8 mouse cellular contexts compared by ENCODE assay signal in the genomic region with DNA sequence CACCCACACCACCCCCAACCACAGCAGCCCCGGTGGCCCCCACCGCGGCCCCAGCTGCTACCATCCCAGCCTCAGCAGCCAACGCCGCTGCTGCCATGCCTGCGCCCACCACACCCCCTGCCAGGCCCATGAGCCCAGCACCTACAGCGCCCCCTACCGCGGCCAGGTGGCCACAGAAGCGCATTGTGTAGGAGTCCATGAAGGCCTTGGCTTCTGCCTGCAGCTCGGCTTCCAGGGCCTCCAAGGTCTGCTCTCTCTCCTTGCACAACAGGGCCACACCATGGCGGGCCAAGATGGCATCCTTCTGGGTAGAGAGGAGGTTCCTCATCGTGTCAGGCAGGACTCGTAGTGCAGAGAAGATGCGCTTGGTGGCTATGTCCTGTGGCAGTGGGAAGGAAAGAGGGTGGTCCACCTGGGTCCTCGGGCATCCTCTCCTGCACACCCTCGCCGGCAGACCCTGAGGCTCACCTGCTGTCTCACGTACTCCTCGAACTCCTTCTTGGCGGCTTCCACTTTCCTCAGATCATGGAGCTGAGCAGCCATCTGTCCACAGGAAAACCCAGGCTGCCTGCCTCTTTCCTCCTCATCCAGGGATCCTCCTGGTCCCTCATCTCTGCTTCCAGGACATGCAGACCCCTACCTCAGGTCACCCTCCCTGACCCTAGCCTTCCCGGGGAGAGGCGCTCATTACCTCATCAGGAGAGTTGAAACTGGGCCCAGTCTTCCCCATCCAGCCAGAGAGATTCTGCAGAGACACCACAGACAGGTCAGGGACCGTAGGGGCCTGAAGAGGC. TPM values are rescaled to one million over a fixed set of nuclear protein-coding genes. Genes with fewer than 3 reads are reported as not detected.
A peak's percentile ranks its signal among the peaks of the same experiment; 100 is the strongest.
DNase-seq lines count a peak whose midpoint lies in the region; ATAC-seq and TF ChIP-seq lines count a peak whose summit lies in the region.

No protein-coding gene starts in this region.

- DNase-seq in kidney, postnatal 10 days, result peak; percentile 18
- DNase-seq in kidney, adult 8-10 months, result no peak
- DNase-seq in ES-E14 (ENCODE audit: low read depth, low spot score) (peak; percentile 48), adipocyte (ENCODE audit: low spot score) (no peak)
- DNase-seq in cerebellum, postnatal 25 days, result peak; percentile 77 to 82
- no peak for DNase-seq in limb, embryonic 14.5 days (ENCODE audit: low spot score)
- DNase-seq in frontal cortex, postnatal 25 days (ENCODE audit: low spot score in 2 of 2), result no peak
- DNase-seq in adrenal gland, adult 18-20 months (ENCODE audit: low spot score in 2 of 2), result no peak

- H3K4me1 ChIP-seq in ES-E14 (ENCODE audit: control insufficient read depth in 2 of 2, insufficient read depth in 2 of 2, low read length in 2 of 2, poor library complexity in 1 of 2), result peaks cover 5 to 17% of the 10 kb centered on the region in 2 experiments; a peak in 2 of 4 replicates
- H3K4me1 ChIP-seq in limb, embryonic 14.5 days (ENCODE audit: control insufficient read depth, insufficient read depth, low read length), result peaks cover 39% of the 10 kb centered on the region

- peak overlapping the region; percentile 6 to 10; a peak in 2 of 4 replicates for H3K4me3 ChIP-seq in ES-E14 (ENCODE audit: insufficient read depth in 1 of 2, low read depth in 1 of 2, low read length in 2 of 2, poor library complexity in 1 of 2, severe bottlenecking in 1 of 2)
- no peak overlapping the region for H3K4me3 ChIP-seq in limb, embryonic 14.5 days (replicated peaks; ENCODE audit: low read length)

- H3K4me2 ChIP-seq in limb, embryonic 14.5 days (replicated peaks; ENCODE audit: low read depth, low read length, severe bottlenecking), result no peak overlapping the region

- H3K9me3 ChIP-seq in ES-E14 (ENCODE audit: control insufficient read depth, insufficient read depth, low read depth, low read length), result no peaks in the 10 kb centered on the region
- H3K9me3 ChIP-seq in limb, embryonic 14.5 days (ENCODE audit: control insufficient read depth, low read length), result no peaks in the 10 kb centered on the region

- no peak for TF ChIP-seq POLR2A in limb, embryonic 14.5 days (IDR thresholded peaks at IDR 0.05; ENCODE audit: borderline replicate concordance, extremely low read depth, insufficient read depth, insufficient read length)

- no peak overlapping the region for H3K9ac ChIP-seq in ES-E14 (ENCODE audit: insufficient read depth, low read depth, low read length, poor library complexity, severe bottlenecking)
- no peak overlapping the region for H3K9ac ChIP-seq in limb, embryonic 14.5 days (ENCODE audit: low read depth, low read length, severe bottlenecking)

- no peaks in the 10 kb centered on the region for H3K27me3 ChIP-seq in limb, embryonic 14.5 days (ENCODE audit: control insufficient read depth, insufficient read depth, low read length)

- H3K27ac ChIP-seq in ES-E14 (ENCODE audit: insufficient read depth, low read depth, low read length, poor library complexity, severe bottlenecking), result no peak overlapping the region
- peak overlapping the region; percentile 22; the same call in 1 of the 2 replicates for H3K27ac ChIP-seq in limb, embryonic 14.5 days (replicated peaks; ENCODE audit: low read depth, low read length)

- in situ Hi-C loops in ES-E14 (cut with MboI; ENCODE audit: low sequenced_read_pairs in 2 of 2, unreplicated experiment in 2 of 2), result no loop called here

- H3K36me3 ChIP-seq in ES-E14 (ENCODE audit: control insufficient read depth, insufficient read depth, low read length, poor library complexity, severe bottlenecking), result no peaks in the 10 kb centered on the region
- H3K36me3 ChIP-seq in limb, embryonic 14.5 days (ENCODE audit: control insufficient read depth, insufficient read depth, low read length), result no peaks in the 10 kb centered on the region

- WGBS in limb, embryonic 14.5 days, result 73% methylated on average over 24 of the region's 24 CpGs

- no peak for ATAC-seq in limb, embryonic 14.5 days (ENCODE audit: low FRiP score, low read depth)

TF ChIP-seq in ES-E14, 5 proteins besides CTCF, POLR2A, EP300 and RAD21:
- TF ChIP-seq HCFC1 (IDR thresholded peaks at IDR 0.05; ENCODE audit: borderline replicate concordance, insufficient read depth, low read length), result no peak
- no peak for TF ChIP-seq ZNF384 (IDR thresholded peaks at IDR 0.05; ENCODE audit: low read depth, low read length)
- TF ChIP-seq ZC3H11A (IDR thresholded peaks at IDR 0.05; ENCODE audit: borderline replicate concordance, low read depth, low read length), result no peak
- TF ChIP-seq MAFK (IDR thresholded peaks at IDR 0.05; ENCODE audit: insufficient read depth, low read depth, low read length), result no peak
- TF ChIP-seq CHD2 (IDR thresholded peaks at IDR 0.05; ENCODE audit: low read depth, low read length), result no peak
TF ChIP-seq in ES-E14: peak in this region for 0.

RNA-seq across cellular contexts. Expression of a gene that starts 4.2 kb away (rescaled TPM):
- 0.58 and 1.2 TPM in 2 replicates for total RNA-seq in ES-E14 (2012; rRNA removed)
- 2.4 and 2.8 TPM in 2 replicates for polyA plus RNA-seq in limb, embryonic 14.5 days (2012; rRNA removed)
- polyA plus RNA-seq in limb, embryonic 14.5 days (2014; fragmentation: Nextera tagmentation; extraction: Ambion mirVana), result 0.21 and 0.26 TPM in 2 replicates
- 1 to 10 TPM; 1.2 to 1.3 TPM for total RNA-seq in adrenal gland, adult 18-20 months (2021)

RNA-seq across cellular contexts. Expression of a gene that starts 35.5 kb away (rescaled TPM):
- 2.5 and 2.9 TPM in 2 replicates for total RNA-seq in ES-E14 (2012; rRNA removed)
- polyA plus RNA-seq in limb, embryonic 14.5 days (2012; rRNA removed), result 749 and 913 TPM in 2 replicates
- 474 and 516 TPM in 2 replicates for polyA plus RNA-seq in limb, embryonic 14.5 days (2014; fragmentation: Nextera tagmentation; extraction: Ambion mirVana)
- total RNA-seq in adrenal gland, adult 18-20 months (2021), result 1 to 10 TPM; 4.8 to 5.6 TPM

RNA-seq across cellular contexts. Expression of a gene that starts 44.5 kb away (rescaled TPM):
- 24.8 and 25.3 TPM in 2 replicates for total RNA-seq in ES-E14 (2012; rRNA removed)
- 98.7 and 133 TPM in 2 replicates for polyA plus RNA-seq in limb, embryonic 14.5 days (2012; rRNA removed)
- 55.9 and 68.9 TPM in 2 replicates for polyA plus RNA-seq in limb, embryonic 14.5 days (2014; fragmentation: Nextera tagmentation; extraction: Ambion mirVana)
- total RNA-seq in adrenal gland, adult 18-20 months (2021), result 10 to 100 TPM; 15.3 to 16.0 TPM

RNA-seq across cellular contexts. Expression of a gene that starts 55.2 kb away (rescaled TPM):
- total RNA-seq in ES-E14 (2012; rRNA removed), result 84.7 and 108 TPM in 2 replicates
- 37.2 and 41.7 TPM in 2 replicates for polyA plus RNA-seq in limb, embryonic 14.5 days (2012; rRNA removed)
- 28.2 and 35.5 TPM in 2 replicates for polyA plus RNA-seq in limb, embryonic 14.5 days (2014; fragmentation: Nextera tagmentation; extraction: Ambion mirVana)
- 10 to 100 TPM; 14.4 to 14.8 TPM for total RNA-seq in adrenal gland, adult 18-20 months (2021)

Comparison
In these comparisons a context has a peak if more than half of its experiments do, and no peak if none do; other contexts are left out.
1. DNase-seq: peak in kidney, postnatal 10 days (single experiment), ES-E14 (single experiment) and cerebellum, postnatal 25 days (2 of 2); none in kidney, adult 8-10 months (0 of 2), limb, embryonic 14.5 days (single experiment), frontal cortex, postnatal 25 days (0 of 2), adipocyte (single experiment) and adrenal gland, adult 18-20 months (0 of 2).